Mouse (Mus musculus) left cerebral cortex, postnatal 10 days (tissue): ENCODE measurements around the gene Bag1. TPM values are rescaled to one million over a fixed set of nuclear protein-coding genes. Genes with fewer than 3 reads are reported as not detected.

Experiments
- DNase-seq, 2 experiments: peaks; one replicate each; pipeline ENCODE4 v3.0.0; 2021 to 2022; ENCODE audit warnings: low spot score in 2 of 2, mixed read lengths in 1 of 2; ENCODE audit errors: extremely low spot score in 1 of 2
- intact Hi-C: fragments of 180-260 bp; cut with DNase I; formaldehyde crosslinking; loops from one replicate; pipeline ENCODE4 v1.15.1; 2025
- total RNA-seq, 2 experiments: library from RNA; stranded (reverse); gene quantifications; 2 replicates each; pipeline ENCODE4 v1.2.3; 2021

The Bag1 gene
- total RNA-seq = 100 to 1,000 TPM; 167 to 168 TPM

DNA sequence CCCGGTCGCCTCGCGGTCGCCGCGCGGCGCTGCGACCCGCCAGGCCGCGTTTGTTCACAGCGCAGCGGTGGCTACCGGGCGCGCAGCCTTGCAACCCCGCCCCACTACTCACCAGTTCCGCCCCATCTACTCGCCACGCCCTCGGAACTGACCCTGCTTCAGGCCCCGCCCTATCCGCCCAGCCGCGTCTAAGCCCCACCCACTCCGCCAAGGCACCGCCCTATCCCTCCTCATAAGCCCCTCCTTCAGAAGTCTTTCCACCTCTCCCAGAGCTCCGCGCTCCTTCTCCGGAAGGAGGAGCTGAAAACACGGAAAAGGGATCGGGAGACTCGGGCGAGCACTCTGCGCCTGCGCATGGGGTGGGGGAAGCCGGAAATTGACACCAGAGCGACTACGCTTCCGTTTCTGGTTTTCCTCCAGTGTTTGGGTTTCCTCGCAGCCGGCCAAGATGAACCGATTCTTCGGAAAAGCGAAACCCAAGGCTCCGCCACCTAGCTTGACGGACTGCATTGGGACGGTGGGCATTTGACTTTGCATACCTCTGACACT is at the start of gene Bag1, which contains the start of gene Chmp5:
Bag1 (minus strand) TSS at position 135 of the 549 bp plus-strand sequence.
Chmp5 (plus strand) TSS at position 248 of the 549 bp plus-strand sequence.
- peak; percentile 96 to 99 for DNase-seq
- intact Hi-C loops = no loop called here

DNA sequence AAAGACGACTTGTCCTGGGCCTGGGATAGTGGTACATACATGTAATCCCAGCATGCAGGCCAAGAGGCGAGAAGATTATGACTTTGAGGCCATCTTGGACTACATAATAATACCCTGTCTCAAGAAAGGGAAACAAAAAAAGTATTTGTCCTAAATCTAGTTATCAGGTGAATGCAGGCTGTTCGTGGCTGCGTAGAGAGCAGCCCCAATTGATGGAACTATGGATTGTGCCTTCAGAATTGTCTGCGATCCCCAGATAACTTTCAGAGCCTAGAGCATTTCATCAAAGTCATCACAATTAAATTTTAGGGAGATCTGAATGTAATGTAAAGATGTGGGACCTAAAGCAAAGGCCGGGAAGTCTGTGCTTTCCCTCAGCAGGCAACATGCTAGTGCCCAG is 48.2 kb upstream of the Bag1 start:
- intact Hi-C loops = loop anchor here (5.0 kb wide), 1 partner anchor 244 kb away; no protein-coding TSS in a partner anchor
- no peak for DNase-seq

GRCm38 (mm10) chr4:40989633-40990032 is 41.5 kb upstream of the Bag1 start:
- DNase-seq = no peak
- intact Hi-C loops = no loop called here

GRCm38 (mm10) chr4:40983686-40984085 is 35.6 kb upstream of the Bag1 start:
- intact Hi-C loops = no loop called here

DNA sequence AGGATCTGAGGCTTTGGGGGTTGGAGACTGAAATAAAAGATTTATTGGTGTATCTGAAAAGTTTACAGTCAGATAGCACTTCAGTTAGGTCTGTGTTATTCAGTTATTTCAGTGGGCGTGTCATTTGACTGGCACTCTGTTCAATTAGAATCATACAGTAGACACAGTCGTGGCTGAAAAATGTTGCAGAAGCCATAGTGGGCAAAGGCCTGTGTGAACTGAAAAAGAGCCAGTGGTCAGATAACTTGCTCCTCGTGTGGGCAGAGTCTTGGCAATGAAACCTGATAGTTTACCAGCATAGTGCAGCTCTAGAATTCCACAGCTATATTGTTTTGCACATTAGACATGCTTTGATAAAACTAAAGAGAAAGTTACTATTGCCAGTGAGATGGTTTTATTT is 34.4 kb upstream of the Bag1 start:
- DNase-seq = no peak
- intact Hi-C loops = no loop called here

More at GRCm38 (mm10) chr4:40983686-40984085, 35.6 kb upstream of the Bag1 start:
- DNase-seq = no peak

- no peak for DNase-seq
- intact Hi-C loops = no loop called here
These were observed 31.3 kb upstream of the Bag1 start for GRCm38 (mm10) chr4:40979430-40979829.

GRCm38 (mm10) chr4:40976651-40977050 is 28.6 kb upstream of the Bag1 start:
- intact Hi-C loops = no loop called here
- no peak for DNase-seq

GRCm38 (mm10) chr4:40975678-40976077 is 27.6 kb upstream of the Bag1 start:
- intact Hi-C loops = no loop called here
- no peak for DNase-seq

- no peak for DNase-seq
These were observed 25.9 kb upstream of the Bag1 start for GRCm38 (mm10) chr4:40974011-40974410.

DNA sequence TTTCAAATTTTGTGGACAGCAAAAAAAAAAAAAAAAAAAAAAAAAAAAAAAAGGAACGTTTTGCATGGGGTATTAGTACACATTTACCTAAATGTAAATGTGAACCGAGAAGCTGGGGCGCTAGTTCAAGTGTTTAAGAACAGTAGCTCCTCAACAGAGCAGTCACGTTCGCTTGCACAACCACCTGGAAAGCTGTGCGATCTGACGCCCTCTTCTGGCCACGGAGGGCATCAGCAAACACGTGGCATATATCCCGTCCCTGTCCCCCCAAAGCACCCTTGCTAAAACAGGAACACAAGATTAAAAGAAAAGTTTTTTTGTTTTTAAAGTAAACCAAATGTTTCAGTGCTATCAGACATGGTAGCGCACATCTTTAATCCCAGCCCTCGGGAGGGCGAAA is 23.6 kb upstream of the Bag1 start:
- intact Hi-C loops = no loop called here
- DNase-seq = peak in 1 of 2 experiments; percentile 62

More at GRCm38 (mm10) chr4:40974011-40974410, 25.9 kb upstream of the Bag1 start:
- intact Hi-C loops = no loop called here

- peak; percentile 95 to 98 for DNase-seq
These were observed 23.0 kb upstream of the Bag1 start, which contains the start of gene Nfx1 for GRCm38 (mm10) chr4:40970842-40971701. Nfx1 (plus strand) TSS chr4:40970906.

GRCm38 (mm10) chr4:40970592-40970841 is 22.4 kb upstream of the Bag1 start:
- no peak for DNase-seq
- intact Hi-C loops = no loop called here

More at GRCm38 (mm10) chr4:40970842-40971701, 23.0 kb upstream of the Bag1 start, which contains the start of gene Nfx1:
- intact Hi-C loops = no loop called here

- no peak for DNase-seq
- intact Hi-C loops = no loop called here
These were observed 21.9 kb upstream of the Bag1 start for GRCm38 (mm10) chr4:40969781-40970591.

- intact Hi-C loops = no loop called here
- no peak for DNase-seq
These were observed 21.1 kb upstream of the Bag1 start for GRCm38 (mm10) chr4:40969161-40969560.

GRCm38 (mm10) chr4:40963536-40963935 is 15.4 kb upstream of the Bag1 start:
- intact Hi-C loops = no loop called here

GRCm38 (mm10) chr4:40955942-40956341 is 7.8 kb upstream of the Bag1 start:
- intact Hi-C loops = loop anchor here (5.0 kb wide), 1 partner anchor 46 kb away; no protein-coding TSS in a partner anchor
- DNase-seq = no peak

More at GRCm38 (mm10) chr4:40963536-40963935, 15.4 kb upstream of the Bag1 start:
- DNase-seq = no peak

- intact Hi-C loops = no loop called here
- DNase-seq = no peak
These were observed 5.4 kb upstream of the Bag1 start for GRCm38 (mm10) chr4:40953521-40953920.

DNA sequence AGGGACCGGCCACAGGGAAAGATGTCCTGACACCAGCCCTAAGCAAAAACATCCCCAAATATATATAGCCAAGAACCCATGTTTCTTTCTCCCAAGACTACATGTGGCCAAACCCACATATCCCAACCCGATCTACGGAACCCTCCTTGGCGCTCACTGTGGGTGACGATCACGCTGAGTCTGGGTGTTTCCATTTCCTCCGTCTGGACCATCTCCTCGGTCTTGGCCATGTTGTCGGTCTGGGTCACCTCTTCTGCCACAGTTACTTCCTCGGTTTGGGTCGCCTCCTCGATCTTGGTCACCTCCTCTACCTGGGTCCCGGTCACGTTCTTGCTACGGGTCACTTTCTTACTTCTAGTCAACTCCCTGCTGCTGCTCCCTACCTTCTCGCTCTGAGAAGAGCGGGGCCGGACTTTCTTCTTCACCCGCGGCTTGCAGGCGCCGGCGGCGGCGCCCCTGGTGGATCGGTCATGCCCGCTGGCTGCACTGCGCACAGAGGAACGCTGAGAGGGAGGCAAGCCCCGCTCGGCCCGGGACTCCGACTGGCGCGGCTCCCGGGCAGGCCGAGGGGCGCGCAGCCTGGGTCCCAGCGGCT is 432 bp downstream of the Bag1 start:
- peak in 1 of 2 experiments; percentile 22 for DNase-seq
- intact Hi-C loops = no loop called here
